Mouse (Mus musculus) urinary bladder, postnatal 4 days (tissue): ENCODE data around the gene Hcn2.

Experiments used
- DNase-seq, 2 experiments: peaks; one replicate each; pipeline ENCODE4 v3.0.0; 2021 to 2022; ENCODE audit warnings: low spot score in 2 of 2

Gene Hcn2

GRCm38 (mm10) chr10:79716254-79716987 is at the start of gene Hcn2:
Gene Hcn2 (plus strand): TSS chr10:79716634.
- DNase-seq = no peak

GRCm38 (mm10) chr10:79668076-79668475 is 48.4 kb upstream of the Hcn2 start:
- DNase-seq = no peak

GRCm38 (mm10) chr10:79668771-79669575 is 47.5 kb upstream of the Hcn2 start, which contains the start of gene Tpgs1:
Gene Tpgs1 (plus strand): TSS chr10:79669369.
- peak; percentile 81 to 88 for DNase-seq

GRCm38 (mm10) chr10:79669576-79670057 is 46.8 kb upstream of the Hcn2 start:
- DNase-seq = peak; percentile 61 to 74

GRCm38 (mm10) chr10:79670071-79670888 is 46.2 kb upstream of the Hcn2 start:
- DNase-seq = no peak

- no peak for DNase-seq
Observed at GRCm38 (mm10) chr10:79671396-79672087, 44.9 kb upstream of the Hcn2 start.

- DNase-seq = no peak
Observed at GRCm38 (mm10) chr10:79672088-79672455, 44.4 kb upstream of the Hcn2 start.

- no peak for DNase-seq
Observed at GRCm38 (mm10) chr10:79673054-79673453, 43.4 kb upstream of the Hcn2 start.

- DNase-seq = no peak
Observed at GRCm38 (mm10) chr10:79675346-79676035, 40.9 kb upstream of the Hcn2 start.

GRCm38 (mm10) chr10:79680606-79681495 is 35.6 kb upstream of the Hcn2 start:
- DNase-seq = no peak

GRCm38 (mm10) chr10:79681591-79682245 is 34.7 kb upstream of the Hcn2 start, which contains the start of gene Cdc34:
Gene Cdc34 (plus strand): TSS chr10:79682195.
- peak; percentile 98 to 100 for DNase-seq

GRCm38 (mm10) chr10:79682551-79682915 is 33.9 kb upstream of the Hcn2 start:
- peak in 1 of 2 experiments; percentile 33 for DNase-seq

GRCm38 (mm10) chr10:79682916-79683582 is 33.4 kb upstream of the Hcn2 start:
- peak; percentile 51 to 79 for DNase-seq

- DNase-seq = no peak
Observed at GRCm38 (mm10) chr10:79683726-79684640, 32.5 kb upstream of the Hcn2 start.

- DNase-seq = no peak
Observed at GRCm38 (mm10) chr10:79684770-79685600, 31.4 kb upstream of the Hcn2 start.

GRCm38 (mm10) chr10:79686219-79686618 is 30.2 kb upstream of the Hcn2 start:
- DNase-seq = no peak

- no peak for DNase-seq
Observed at GRCm38 (mm10) chr10:79686691-79687090, 29.7 kb upstream of the Hcn2 start.
